Mouse (Mus musculus): ENCODE measurements around the gene Cbr3. TPM values are rescaled to one million over a fixed set of nuclear protein-coding genes. Genes with fewer than 3 reads are reported as not detected.
A peak's percentile ranks its signal among the peaks of the same experiment; 100 is the strongest.

Gene Cbr3
- polyA plus RNA-seq, 1 experiment from 2014 or later: 13.8 TPM

GRCm38 (mm10) chr16:93691206-93691841 lies 8.3 kb downstream of the Cbr3 start:
- H3K4me2 ChIP-seq (replicated peaks; ENCODE audit: low read depth, low read length): no peak overlapping the region
- 72% methylated on average over 6 of the region's 6 CpGs for WGBS
- no peaks in the 10 kb centered on the region for H3K4me1 ChIP-seq (ENCODE audit: control insufficient read depth, insufficient read depth, low read length)
- H3K9me3 ChIP-seq (ENCODE audit: control insufficient read depth, low read depth, low read length): no peaks in the 10 kb centered on the region
- H3K36me3 ChIP-seq (ENCODE audit: control insufficient read depth, insufficient read depth, low read length): no peaks in the 10 kb centered on the region
- no peak overlapping the region for H3K27ac ChIP-seq (ENCODE audit: low read length)
- H3K4me3 ChIP-seq (ENCODE audit: low read depth, low read length): no peak overlapping the region
- H3K9ac ChIP-seq (replicated peaks; ENCODE audit: low read depth, low read length): no peak overlapping the region
- no peaks in the 10 kb centered on the region for H3K27me3 ChIP-seq (ENCODE audit: control insufficient read depth, insufficient read depth, low read length)
- ATAC-seq (ENCODE audit: insufficient number of reproducible peaks, insufficient read depth, low FRiP score, low read depth): no peak

- no peak for ATAC-seq (ENCODE audit: insufficient number of reproducible peaks, insufficient read depth, low FRiP score, low read depth)
- H3K4me1 ChIP-seq (ENCODE audit: control insufficient read depth, insufficient read depth, low read length): no peaks in the 10 kb centered on the region
Measured at GRCm38 (mm10) chr16:93692744-93693143, 9.7 kb downstream of the Cbr3 start.

GRCm38 (mm10) chr16:93707116-93707515 lies 24.1 kb downstream of the Cbr3 start:
- no peaks in the 10 kb centered on the region for H3K36me3 ChIP-seq (ENCODE audit: control insufficient read depth, insufficient read depth, low read length)
- no peaks in the 10 kb centered on the region; the same call in 1 of the 2 replicates for H3K4me1 ChIP-seq (ENCODE audit: control insufficient read depth, insufficient read depth, low read length)
- no peaks in the 10 kb centered on the region for H3K9me3 ChIP-seq (ENCODE audit: control insufficient read depth, low read depth, low read length)
- H3K4me2 ChIP-seq (replicated peaks; ENCODE audit: low read depth, low read length): no peak overlapping the region
- no peak for ATAC-seq (ENCODE audit: insufficient number of reproducible peaks, insufficient read depth, low FRiP score, low read depth)
- H3K4me3 ChIP-seq (ENCODE audit: low read depth, low read length): no peak overlapping the region
- H3K27ac ChIP-seq (ENCODE audit: low read length): no peak overlapping the region
- no peak overlapping the region for H3K9ac ChIP-seq (replicated peaks; ENCODE audit: low read depth, low read length)
- no peaks in the 10 kb centered on the region for H3K27me3 ChIP-seq (ENCODE audit: control insufficient read depth, insufficient read depth, low read length)
- WGBS: 84% methylated on average over 7 of the region's 7 CpGs

More at GRCm38 (mm10) chr16:93692744-93693143, 9.7 kb downstream of the Cbr3 start:
- Histone ChIP-seq H3K9me3 (ENCODE audit: control insufficient read depth, low read depth, low read length) (no peaks in the 10 kb centered on the region), H3K4me3 (ENCODE audit: low read depth, low read length) (no peak overlapping the region), H3K4me2 (replicated peaks; ENCODE audit: low read depth, low read length) (no peak overlapping the region), H3K9ac (replicated peaks; ENCODE audit: low read depth, low read length) (no peak overlapping the region), H3K27me3 (ENCODE audit: control insufficient read depth, insufficient read depth, low read length) (no peaks in the 10 kb centered on the region), H3K36me3 (ENCODE audit: control insufficient read depth, insufficient read depth, low read length) (no peaks in the 10 kb centered on the region), H3K27ac (ENCODE audit: low read length) (no peak overlapping the region)
- 50% methylated on average over 2 of the region's 2 CpGs for WGBS

GRCm38 (mm10) chr16:93709217-93709616 lies 26.2 kb downstream of the Cbr3 start:
- H3K36me3 ChIP-seq (ENCODE audit: control insufficient read depth, insufficient read depth, low read length): no peaks in the 10 kb centered on the region
- H3K4me3 ChIP-seq (ENCODE audit: low read depth, low read length): no peak overlapping the region

GRCm38 (mm10) chr16:93710924-93711323 lies 27.9 kb downstream of the Cbr3 start:
- H3K9me3 ChIP-seq (ENCODE audit: control insufficient read depth, low read depth, low read length): no peaks in the 10 kb centered on the region
- peak overlapping the region; percentile 77 for H3K4me3 ChIP-seq (ENCODE audit: low read depth, low read length)
- H3K27me3 ChIP-seq (ENCODE audit: control insufficient read depth, insufficient read depth, low read length): no peaks in the 10 kb centered on the region
- peaks cover 8% of the 10 kb centered on the region; the same call in 1 of the 2 replicates for H3K4me1 ChIP-seq (ENCODE audit: control insufficient read depth, insufficient read depth, low read length)
- no peaks in the 10 kb centered on the region for H3K36me3 ChIP-seq (ENCODE audit: control insufficient read depth, insufficient read depth, low read length)
- peak; percentile 30; the same call in 1 of the 2 replicates for ATAC-seq (ENCODE audit: insufficient number of reproducible peaks, insufficient read depth, low FRiP score, low read depth)
- under 1% methylated on average over 11 of the region's 11 CpGs for WGBS
- H3K4me2 ChIP-seq (replicated peaks; ENCODE audit: low read depth, low read length): peak overlapping the region; percentile 94
- no peak overlapping the region for H3K9ac ChIP-seq (replicated peaks; ENCODE audit: low read depth, low read length)
- no peak overlapping the region for H3K27ac ChIP-seq (ENCODE audit: low read length)

More at GRCm38 (mm10) chr16:93709217-93709616, 26.2 kb downstream of the Cbr3 start:
- no peak overlapping the region for H3K9ac ChIP-seq (replicated peaks; ENCODE audit: low read depth, low read length)
- H3K9me3 ChIP-seq (ENCODE audit: control insufficient read depth, low read depth, low read length): no peaks in the 10 kb centered on the region
- H3K4me2 ChIP-seq (replicated peaks; ENCODE audit: low read depth, low read length): no peak overlapping the region
- peaks cover 6% of the 10 kb centered on the region; the same call in 1 of the 2 replicates for H3K4me1 ChIP-seq (ENCODE audit: control insufficient read depth, insufficient read depth, low read length)
- H3K27me3 ChIP-seq (ENCODE audit: control insufficient read depth, insufficient read depth, low read length): no peaks in the 10 kb centered on the region
- no peak for ATAC-seq (ENCODE audit: insufficient number of reproducible peaks, insufficient read depth, low FRiP score, low read depth)
- no peak overlapping the region for H3K27ac ChIP-seq (ENCODE audit: low read length)
- WGBS: 59% methylated on average over 1 of the region's 1 CpGs

GRCm38 (mm10) chr16:93711411-93712188 lies 28.6 kb downstream of the Cbr3 start, which contains the start of gene Dop1b:
Gene Dop1b (plus strand): TSS chr16:93711904.
- H3K4me1 ChIP-seq (ENCODE audit: control insufficient read depth, insufficient read depth, low read length): peaks cover 8% of the 10 kb centered on the region
- ATAC-seq (ENCODE audit: insufficient number of reproducible peaks, insufficient read depth, low FRiP score, low read depth): peak; percentile 91
- under 1% methylated on average over 77 of the region's 77 CpGs for WGBS
- peak within 1 kb of the TSS; percentile 94 for H3K4me2 ChIP-seq (replicated peaks; ENCODE audit: low read depth, low read length)
- peak within 1 kb of the TSS; percentile 77 for H3K4me3 ChIP-seq (ENCODE audit: low read depth, low read length)
- H3K27ac ChIP-seq (ENCODE audit: low read length): peak within 1 kb of the TSS; percentile 55; the same call in 1 of the 2 replicates
- H3K9ac ChIP-seq (replicated peaks; ENCODE audit: low read depth, low read length): peak within 1 kb of the TSS; percentile 67; the same call in 1 of the 2 replicates
- no peaks in the 10 kb centered on the region for H3K9me3 ChIP-seq (ENCODE audit: control insufficient read depth, low read depth, low read length)
- no peaks in the 10 kb centered on the region for H3K27me3 ChIP-seq (ENCODE audit: control insufficient read depth, insufficient read depth, low read length)
- H3K36me3 ChIP-seq (ENCODE audit: control insufficient read depth, insufficient read depth, low read length): no peaks in the 10 kb centered on the region

- Histone ChIP-seq H3K4me2 (replicated peaks; ENCODE audit: low read depth, low read length) (peak overlapping the region; percentile 94), H3K4me1 (ENCODE audit: control insufficient read depth, insufficient read depth, low read length) (peaks cover 13% of the 10 kb centered on the region), H3K9me3 (ENCODE audit: control insufficient read depth, low read depth, low read length) (no peaks in the 10 kb centered on the region), H3K27me3 (ENCODE audit: control insufficient read depth, insufficient read depth, low read length) (no peaks in the 10 kb centered on the region), H3K36me3 (ENCODE audit: control insufficient read depth, insufficient read depth, low read length) (no peaks in the 10 kb centered on the region; the same call in 1 of the 2 replicates), H3K27ac (ENCODE audit: low read length) (peak overlapping the region; percentile 55; the same call in 1 of the 2 replicates), H3K9ac (replicated peaks; ENCODE audit: low read depth, low read length) (peak overlapping the region; percentile 67; the same call in 1 of the 2 replicates), H3K4me3 (ENCODE audit: low read depth, low read length) (peak overlapping the region; percentile 77)
- 8% methylated on average over 31 of the region's 31 CpGs for WGBS
- ATAC-seq (ENCODE audit: insufficient number of reproducible peaks, insufficient read depth, low FRiP score, low read depth): no peak
Measured at GRCm38 (mm10) chr16:93712189-93712885, 29.3 kb downstream of the Cbr3 start.

- H3K9me3 ChIP-seq (ENCODE audit: control insufficient read depth, low read depth, low read length): no peaks in the 10 kb centered on the region
- H3K4me3 ChIP-seq (ENCODE audit: low read depth, low read length): peak overlapping the region; percentile 77
- peaks cover 16% of the 10 kb centered on the region for H3K4me1 ChIP-seq (ENCODE audit: control insufficient read depth, insufficient read depth, low read length)
- no peaks in the 10 kb centered on the region; the same call in 1 of the 2 replicates for H3K36me3 ChIP-seq (ENCODE audit: control insufficient read depth, insufficient read depth, low read length)
- no peak overlapping the region for H3K9ac ChIP-seq (replicated peaks; ENCODE audit: low read depth, low read length)
- no peaks in the 10 kb centered on the region for H3K27me3 ChIP-seq (ENCODE audit: control insufficient read depth, insufficient read depth, low read length)
- no peak overlapping the region for H3K27ac ChIP-seq (ENCODE audit: low read length)
- peak overlapping the region; percentile 94 for H3K4me2 ChIP-seq (replicated peaks; ENCODE audit: low read depth, low read length)
- 78% methylated on average over 7 of the region's 7 CpGs for WGBS
- ATAC-seq (ENCODE audit: insufficient number of reproducible peaks, insufficient read depth, low FRiP score, low read depth): no peak
Measured at GRCm38 (mm10) chr16:93712966-93713365, 30.0 kb downstream of the Cbr3 start.

All from stomach, embryonic 14.5 days (tissue).